Mouse (Mus musculus) spleen, postnatal 36 days (tissue): ENCODE results near the gene 5031439G07Rik.

ENCODE experiments used
- DNase-seq, 2 experiments: peaks; one replicate each; pipeline ENCODE4 v3.0.0; 2022; ENCODE audit warnings: low spot score in 2 of 2, mixed read lengths in 1 of 2

5031439G07Rik gene

GRCm38 (mm10) chr15:84957851-84958250, 30.5 kb downstream of the 5031439G07Rik start:
- DNase-seq: no peak

- no peak for DNase-seq
These were observed 35.1 kb downstream of the 5031439G07Rik start for GRCm38 (mm10) chr15:84953259-84953658.

GRCm38 (mm10) chr15:84950053-84950452, 38.3 kb downstream of the 5031439G07Rik start:
- DNase-seq: no peak

GRCm38 (mm10) chr15:84948990-84949389, 39.4 kb downstream of the 5031439G07Rik start:
- no peak for DNase-seq

- DNase-seq: no peak
These were observed 44.0 kb downstream of the 5031439G07Rik start for GRCm38 (mm10) chr15:84944319-84944718.

GRCm38 (mm10) chr15:84942647-84943285, 45.6 kb downstream of the 5031439G07Rik start:
- DNase-seq: no peak

GRCm38 (mm10) chr15:84940102-84940501, 48.2 kb downstream of the 5031439G07Rik start:
- DNase-seq: no peak

- DNase-seq: no peak
These were observed 53.5 kb downstream of the 5031439G07Rik start for GRCm38 (mm10) chr15:84934901-84935300.

- DNase-seq: no peak
These were observed 56.0 kb downstream of the 5031439G07Rik start for GRCm38 (mm10) chr15:84932351-84932750.

GRCm38 (mm10) chr15:84925495-84926018, 62.8 kb downstream of the 5031439G07Rik start:
- no peak for DNase-seq

GRCm38 (mm10) chr15:84924781-84925315, 63.5 kb downstream of the 5031439G07Rik start:
- DNase-seq: peak in 1 of 2 experiments; percentile 50

GRCm38 (mm10) chr15:84923508-84924181, 64.7 kb downstream of the 5031439G07Rik start:
- no peak for DNase-seq

- DNase-seq: peak; percentile 99
These were observed 65.4 kb downstream of the 5031439G07Rik start, which contains the start of gene Nup50 for GRCm38 (mm10) chr15:84922884-84923507. Gene Nup50, plus strand, starts transcription at chr15:84923411.

GRCm38 (mm10) chr15:84919938-84920337, 68.4 kb downstream of the 5031439G07Rik start, which contains the start of gene Gm29666:
Gene Gm29666, minus strand, starts transcription at chr15:84920038.
- no peak for DNase-seq

GRCm38 (mm10) chr15:84913201-84913600, 75.2 kb downstream of the 5031439G07Rik start:
- no peak for DNase-seq

- DNase-seq: no peak
These were observed 84.4 kb downstream of the 5031439G07Rik start for GRCm38 (mm10) chr15:84903843-84904385.

GRCm38 (mm10) chr15:84898077-84898476, 90.3 kb downstream of the 5031439G07Rik start:
- DNase-seq: no peak

GRCm38 (mm10) chr15:84896664-84897063, 91.7 kb downstream of the 5031439G07Rik start:
- DNase-seq: peak; percentile 6 to 11

GRCm38 (mm10) chr15:84896216-84896615, 92.1 kb downstream of the 5031439G07Rik start:
- peak in 1 of 2 experiments; percentile 3 for DNase-seq
